Mouse (Mus musculus) G1E (cell line): ENCODE data around the gene Dcaf5. TPM values are rescaled to one million over a fixed set of nuclear protein-coding genes. Genes with fewer than 3 reads are reported as not detected.

Experiments
- ATAC-seq: 2 replicates; pipeline ENCODE4 v1.8.0; 2016; ENCODE audit warnings: mild to moderate bottlenecking; ENCODE audit not compliant: insufficient number of reproducible peaks, poor library complexity, low FRiP score, severe bottlenecking; ENCODE audit errors: extremely low read depth
- DNase-seq: peaks from one replicate; pipeline ENCODE4 v3.0.0; 2012; ENCODE audit warnings: low spot score
- H3K27me3 ChIP-seq: 2 replicates; pipeline ENCODE4 v1.6.1; 2012; ENCODE audit warnings: mild to moderate bottlenecking, low read length, inconsistent platforms; ENCODE audit not compliant: insufficient read depth
- H3K36me3 ChIP-seq: replicated peaks from 2 replicates; pipeline ENCODE3; 2012; ENCODE audit warnings: mild to moderate bottlenecking, inconsistent platforms
- H3K4me1 ChIP-seq: 2 replicates; pipeline ENCODE4 v1.6.1; 2012; ENCODE audit warnings: low read depth, low read length, inconsistent platforms, mixed read lengths; ENCODE audit not compliant: insufficient read depth
- H3K4me3 ChIP-seq: 2 replicates; pipeline ENCODE4 v1.5.1; 2012; ENCODE audit warnings: low read depth, mild to moderate bottlenecking, inconsistent platforms, low read length, moderate library complexity, mixed read lengths
- H3K9me3 ChIP-seq: replicated peaks from 2 replicates; pipeline ENCODE4 v1.6.1; 2012; ENCODE audit warnings: inconsistent platforms
- CTCF ChIP-seq: IDR thresholded peaks from 2 replicates; pipeline ENCODE4 v1.5.1; 2012; ENCODE audit warnings: low read depth, low read length, inconsistent platforms, mixed read lengths
- GATA1 ChIP-seq: IDR thresholded peaks from 2 replicates; pipeline ENCODE4 v1.6.1; 2012; ENCODE audit warnings: borderline replicate concordance, low read length, inconsistent platforms, mixed read lengths
- GATA2 ChIP-seq: IDR thresholded peaks from 2 replicates; pipeline ENCODE4 v1.6.1; 2012; ENCODE audit warnings: low read depth, low read length, inconsistent platforms, borderline replicate concordance
- POLR2AphosphoS5 ChIP-seq: IDR thresholded peaks from 2 replicates; pipeline ENCODE4 v1.6.1; 2012; ENCODE audit warnings: low read depth, low read length, inconsistent platforms; ENCODE audit not compliant: insufficient replicate concordance
- TAL1 ChIP-seq: conservative IDR thresholded peaks from 2 replicates; pipeline ENCODE4 v1.6.1; 2012; ENCODE audit warnings: low read depth, low read length, inconsistent platforms, mixed read lengths
- polyA plus RNA-seq: library from polyadenylated mRNA; stranded (reverse); fragments of >175 nt; gene quantifications from 2 replicates; pipeline ENCODE4 v1.2.3, GENCODE M21; 2012
- total RNA-seq, 2 experiments: library from RNA; stranded (forward) in 1 of 2; stranded (reverse) in 1 of 2; fragments of 200-1000 nt in 1 of 2; fragments of >200 nt in 1 of 2; fragmentation: Nextera tagmentation in 1 of 2; gene quantifications; 2 replicates each; pipeline ENCODE4 v1.2.3; 2014 to 2017

Gene Dcaf5
- total and polyA plus RNA-seq, 3 experiments = 25.6 to 47.2 (median 26.7) TPM

GRCm38 (mm10) chr12:80324785-80325131 is 111.6 kb downstream of the Dcaf5 start:
- no peaks in the 10 kb centered on the region for H3K36me3 ChIP-seq
- no peak overlapping the region for H3K4me3 ChIP-seq
- peaks cover 18% of the 10 kb centered on the region for H3K27me3 ChIP-seq
- DNase-seq (no peak), ATAC-seq (no peak)
- H3K9me3 ChIP-seq = no peaks in the 10 kb centered on the region
- peaks cover 8% of the 10 kb centered on the region; the same call in 1 of the 2 replicates for H3K4me1 ChIP-seq
- TF ChIP-seq TAL1 (no peak), POLR2AphosphoS5 (no peak), GATA1 (no peak), GATA2 (no peak), CTCF (no peak)

DNA sequence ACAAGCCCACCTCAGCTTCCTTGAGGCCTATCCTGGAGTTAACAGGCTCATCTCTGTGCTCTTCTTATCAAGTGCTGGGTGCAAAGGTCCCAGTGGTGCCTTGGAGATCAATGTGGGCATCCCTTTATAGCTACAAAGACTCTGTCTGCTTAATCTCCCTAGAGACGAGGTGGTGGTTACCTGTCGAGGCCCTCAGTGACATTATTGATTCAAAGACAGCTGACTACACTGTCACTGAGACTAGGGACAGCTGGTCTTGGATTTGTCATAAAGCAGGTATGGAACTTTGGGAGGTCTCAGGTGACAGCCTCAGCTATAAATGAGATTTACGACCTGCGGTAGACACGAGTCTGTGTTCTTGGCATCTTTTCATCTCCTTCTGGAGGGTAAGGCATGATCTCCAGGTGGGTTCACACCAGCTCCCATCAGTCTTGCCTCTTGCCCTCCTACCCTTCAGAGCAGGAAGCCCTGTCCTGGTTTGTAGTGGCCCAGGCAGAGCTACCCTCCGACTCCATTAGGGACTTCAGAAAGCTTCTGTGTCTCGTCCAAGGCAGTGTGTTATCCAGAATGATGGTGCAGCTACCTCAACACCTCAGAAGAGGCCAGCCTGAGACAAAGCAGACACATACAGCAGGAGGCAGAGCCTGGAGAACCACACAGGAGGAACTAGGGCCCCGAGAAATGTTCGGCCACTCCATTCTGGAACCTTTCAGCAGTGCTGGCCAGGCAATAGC is 112.2 kb downstream of the Dcaf5 start:
- peaks cover 8% of the 10 kb centered on the region; the same call in 1 of the 2 replicates for H3K4me1 ChIP-seq
- H3K27me3 ChIP-seq = peaks cover 18% of the 10 kb centered on the region
- DNase-seq (no peak), ATAC-seq (no peak)
- H3K9me3 ChIP-seq = no peaks in the 10 kb centered on the region
- H3K4me3 ChIP-seq = no peak overlapping the region
- no peaks in the 10 kb centered on the region for H3K36me3 ChIP-seq
- no peak for TF ChIP-seq POLR2AphosphoS5
- no peak for TF ChIP-seq TAL1

DNA sequence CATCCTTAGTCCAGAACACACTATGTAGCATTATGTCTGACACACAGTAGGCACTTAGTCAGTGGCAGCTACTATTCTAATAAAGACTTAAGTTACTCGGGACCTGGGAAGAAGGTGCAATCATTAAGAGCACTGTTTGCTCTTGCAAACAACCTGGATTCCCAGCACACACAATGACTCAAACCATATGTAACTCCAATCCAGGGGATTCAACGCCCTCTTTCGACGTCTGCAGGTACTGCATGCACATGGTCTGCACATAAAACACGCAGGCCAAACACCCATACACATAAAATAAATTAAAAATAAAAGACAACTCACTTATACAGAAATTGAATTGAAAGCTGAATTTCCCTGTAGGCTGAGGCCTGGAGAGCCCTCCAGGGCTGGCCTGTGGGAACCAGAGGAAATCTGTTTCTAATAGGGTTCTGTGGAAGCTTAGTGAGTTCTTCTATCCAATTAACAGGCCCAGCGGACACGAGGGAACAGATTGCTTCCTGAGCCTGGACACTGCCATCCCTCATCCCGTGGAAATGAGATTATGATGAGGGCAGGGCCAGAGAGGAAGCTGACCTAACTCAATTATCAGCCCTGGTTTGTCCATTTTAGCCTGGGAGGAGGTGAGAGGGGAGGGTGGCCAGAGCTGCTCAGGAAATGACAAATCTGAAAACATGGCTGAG is 112.9 kb downstream of the Dcaf5 start:
- DNase-seq (no peak), ATAC-seq (no peak)
- H3K4me3 ChIP-seq = no peak overlapping the region
- H3K4me1 ChIP-seq = peaks cover 8% of the 10 kb centered on the region; the same call in 1 of the 2 replicates
- H3K9me3 ChIP-seq = no peaks in the 10 kb centered on the region
- TF ChIP-seq CTCF = no peak
- no peak for TF ChIP-seq POLR2AphosphoS5
- no peak for TF ChIP-seq GATA1
- TF ChIP-seq GATA2 = no peak
- no peak for TF ChIP-seq TAL1
- H3K36me3 ChIP-seq = no peaks in the 10 kb centered on the region
- peaks cover 22% of the 10 kb centered on the region for H3K27me3 ChIP-seq

GRCm38 (mm10) chr12:80322494-80322893 is 113.9 kb downstream of the Dcaf5 start:
- TF ChIP-seq CTCF = no peak
- no peak for TF ChIP-seq GATA1
- TF ChIP-seq TAL1 = no peak
- no peak for TF ChIP-seq GATA2
- no peak for TF ChIP-seq POLR2AphosphoS5
- Histone ChIP-seq H3K4me1 (peaks cover 8% of the 10 kb centered on the region; the same call in 1 of the 2 replicates), H3K9me3 (no peaks in the 10 kb centered on the region), H3K4me3 (no peak overlapping the region), H3K27me3 (peaks cover 22% of the 10 kb centered on the region), H3K36me3 (no peaks in the 10 kb centered on the region)
- ATAC-seq = no peak
- DNase-seq = no peak

GRCm38 (mm10) chr12:80319062-80319461 is 117.3 kb downstream of the Dcaf5 start:
- H3K9me3 ChIP-seq = no peaks in the 10 kb centered on the region
- peaks cover 8% of the 10 kb centered on the region; the same call in 1 of the 2 replicates for H3K4me1 ChIP-seq
- H3K4me3 ChIP-seq = no peak overlapping the region
- no peaks in the 10 kb centered on the region for H3K36me3 ChIP-seq
- DNase-seq = no peak
- ATAC-seq = no peak
- TF ChIP-seq POLR2AphosphoS5 = no peak
- TF ChIP-seq GATA2 = no peak
- no peak for TF ChIP-seq GATA1
- TF ChIP-seq TAL1 = no peak
- TF ChIP-seq CTCF = no peak
- H3K27me3 ChIP-seq = peaks cover 12% of the 10 kb centered on the region

GRCm38 (mm10) chr12:80315321-80315720 is 121.1 kb downstream of the Dcaf5 start:
- TF ChIP-seq GATA2 = no peak
- TF ChIP-seq GATA1 = no peak
- TF ChIP-seq CTCF = no peak
- no peak for TF ChIP-seq TAL1
- TF ChIP-seq POLR2AphosphoS5 = no peak
- H3K9me3 ChIP-seq = no peaks in the 10 kb centered on the region
- H3K4me1 ChIP-seq = 0 out of 2 replicates have a peak, but pooled peaks cover 4% of the 10 kb centered on the region
- H3K27me3 ChIP-seq = peaks cover 19% of the 10 kb centered on the region
- ATAC-seq = no peak
- no peak overlapping the region for H3K4me3 ChIP-seq
- H3K36me3 ChIP-seq = no peaks in the 10 kb centered on the region
- DNase-seq = no peak
